Mouse (Mus musculus): ENCODE data around the gene Ndufv3. TPM values are rescaled to one million over a fixed set of nuclear protein-coding genes. Genes with fewer than 3 reads are reported as not detected.
"Not testable (repeated sequence)": the region's sequence is repeated elsewhere in the genome, so short reads cannot be mapped to it uniquely, and the experiment has no call there.

Ndufv3 gene
- polyA plus RNA-seq, 1 experiment, result 1,109 TPM

DNA sequence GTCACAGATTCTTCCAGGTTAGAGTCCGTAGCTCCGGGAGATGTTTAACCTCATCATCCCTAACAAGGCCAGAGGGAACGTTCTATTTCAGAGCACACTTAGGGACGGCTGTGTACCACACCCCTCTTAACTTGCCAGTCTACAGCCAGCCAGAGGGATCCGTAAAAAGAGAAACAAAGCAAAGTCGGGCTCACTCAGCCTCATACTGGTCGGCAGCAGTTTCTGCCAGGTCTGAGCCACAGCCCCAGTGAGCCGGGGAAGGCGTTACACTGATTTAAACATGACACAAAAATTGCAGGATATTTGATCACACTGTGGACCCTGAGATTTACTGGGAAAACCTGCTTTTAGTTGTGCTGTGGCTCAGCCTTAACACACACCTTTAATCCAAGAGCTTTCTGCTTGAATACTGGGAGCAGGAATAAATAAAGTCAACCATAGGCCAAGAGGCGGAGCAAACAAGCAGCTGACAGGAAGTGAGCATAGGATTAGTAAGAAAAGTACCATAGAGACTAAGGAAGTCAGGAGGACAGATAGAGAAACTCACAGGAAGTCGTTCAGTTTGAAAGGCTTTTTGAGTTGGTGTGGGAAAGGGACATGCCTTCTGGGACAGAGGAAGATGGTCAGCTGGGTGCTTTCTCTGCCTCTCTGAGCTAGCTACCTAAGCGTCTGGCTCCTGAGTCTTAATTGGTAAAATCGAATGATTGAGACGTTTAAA, 11.7 kb downstream of the Ndufv3 start:
- H3K4me3 ChIP-seq (ENCODE audit: insufficient read depth, low read depth, low read length), result no peak overlapping the region
- no peak overlapping the region for H3K27ac ChIP-seq (replicated peaks; ENCODE audit: low read depth, low read length)
- peaks cover 4% of the 10 kb centered on the region; the same call in 1 of the 2 replicates for H3K4me1 ChIP-seq (ENCODE audit: control insufficient read depth, insufficient read depth, insufficient read length, low read length)

DNA sequence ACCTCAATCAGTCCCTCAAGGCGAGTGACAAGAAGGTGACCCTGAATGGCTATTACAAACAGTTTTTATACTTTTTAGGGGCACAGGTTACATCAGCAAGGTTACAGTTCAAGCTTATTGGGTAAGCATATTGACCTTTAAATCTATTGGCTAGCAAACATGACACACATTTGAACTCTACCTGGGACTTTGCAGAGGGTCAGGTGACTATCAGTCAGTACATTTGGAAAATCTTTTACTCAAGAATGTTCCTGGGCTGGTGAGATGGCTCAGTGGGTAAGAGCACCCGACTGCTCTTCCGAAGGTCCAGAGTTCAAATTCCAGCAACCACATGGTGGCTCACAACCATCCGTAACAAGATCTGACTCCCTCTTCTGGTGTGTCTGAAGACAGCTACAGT, 12.4 kb downstream of the Ndufv3 start:
- H3K27ac ChIP-seq (replicated peaks; ENCODE audit: low read depth, low read length); H3K4me1 ChIP-seq (ENCODE audit: control insufficient read depth, insufficient read depth, insufficient read length, low read length); H3K4me3 ChIP-seq (ENCODE audit: insufficient read depth, low read depth, low read length): not testable (repeated sequence)

DNA sequence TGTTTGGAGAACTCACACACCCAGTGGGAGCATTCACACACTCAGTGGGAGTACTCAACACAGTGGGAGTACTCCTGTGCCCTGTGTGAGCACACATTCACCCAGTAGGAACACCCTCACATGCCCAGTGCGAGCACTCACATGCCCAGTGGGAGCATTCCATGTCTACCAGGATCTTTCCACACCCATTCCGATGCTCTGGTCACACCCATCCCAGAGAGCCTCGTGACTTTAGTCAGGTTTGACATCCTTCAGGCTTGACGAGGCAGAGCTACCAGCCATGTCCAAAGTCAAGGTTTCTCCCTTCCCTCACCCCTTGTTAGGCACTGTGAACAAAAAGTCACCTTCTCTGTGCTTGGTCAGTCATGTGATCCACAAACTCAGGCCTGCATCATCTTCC, 15.4 kb downstream of the Ndufv3 start:
- no peak overlapping the region for H3K4me3 ChIP-seq (ENCODE audit: insufficient read depth, low read depth, low read length)
- H3K4me1 ChIP-seq (ENCODE audit: control insufficient read depth, insufficient read depth, insufficient read length, low read length), result peaks cover 4% of the 10 kb centered on the region; the same call in 1 of the 2 replicates
- H3K27ac ChIP-seq (replicated peaks; ENCODE audit: low read depth, low read length), result no peak overlapping the region

DNA sequence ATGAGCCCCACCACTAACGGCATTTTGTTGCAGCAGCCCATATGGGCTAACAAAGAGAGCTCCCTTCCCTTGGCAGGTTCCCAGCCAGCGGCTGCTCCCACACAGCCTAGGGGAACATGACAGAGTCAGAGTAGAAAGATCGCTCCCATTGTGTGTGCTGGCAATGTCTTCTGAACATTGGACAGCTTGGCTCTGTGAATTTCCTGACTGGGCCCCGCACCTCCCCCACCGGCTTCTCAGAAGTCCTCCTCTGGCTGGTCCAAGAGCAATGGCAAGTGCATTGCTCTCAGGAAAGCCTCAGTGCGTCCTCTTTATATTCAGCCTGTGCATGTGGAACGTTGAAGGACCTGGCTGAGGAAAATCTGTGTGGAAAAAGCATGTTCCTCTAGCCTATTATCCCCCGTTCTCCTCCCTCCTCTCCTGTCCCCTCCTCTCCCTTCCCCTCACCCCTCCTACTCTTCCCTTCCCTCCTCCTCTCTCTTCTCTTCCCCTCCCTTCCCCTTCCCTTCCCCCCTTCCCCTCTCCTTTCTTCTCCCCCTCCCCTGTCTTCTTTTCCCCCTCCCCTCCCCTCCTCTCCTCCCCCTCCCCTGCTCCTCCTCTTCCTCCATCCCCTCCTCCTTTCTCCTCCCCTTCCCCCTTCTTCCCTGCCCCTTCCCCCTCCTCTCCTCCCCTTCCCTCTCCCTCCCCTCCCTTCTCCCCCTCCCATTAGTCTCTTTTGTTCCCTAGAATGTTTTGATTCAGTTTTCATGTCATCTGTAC, 16.1 kb downstream of the Ndufv3 start:
- H3K4me1 ChIP-seq (ENCODE audit: control insufficient read depth, insufficient read depth, insufficient read length, low read length), result peaks cover 4% of the 10 kb centered on the region; the same call in 1 of the 2 replicates
- no peak overlapping the region for H3K27ac ChIP-seq (replicated peaks; ENCODE audit: low read depth, low read length)
- no peak overlapping the region for H3K4me3 ChIP-seq (ENCODE audit: insufficient read depth, low read depth, low read length)

DNA sequence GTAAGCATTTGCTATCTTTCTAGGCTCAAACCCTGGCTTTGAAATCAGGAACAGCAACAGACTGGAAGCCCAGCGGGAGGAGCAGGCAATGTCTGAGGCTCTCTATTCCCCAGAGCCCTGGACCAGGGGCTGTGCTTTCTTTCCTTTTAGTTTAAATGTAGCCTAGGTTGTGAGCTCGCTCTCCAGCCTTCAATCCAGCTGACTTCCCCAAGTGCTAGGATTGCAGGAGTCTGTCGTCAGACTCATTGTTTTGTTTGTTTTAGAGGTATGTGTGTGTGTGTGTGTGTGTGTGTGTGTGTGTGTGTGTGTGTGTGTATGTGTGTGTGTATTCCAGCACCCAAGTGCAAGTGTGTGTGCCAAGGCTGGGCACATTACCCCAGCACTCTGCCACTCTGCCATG, 20.2 kb downstream of the Ndufv3 start:
- H3K4me1 ChIP-seq (ENCODE audit: control insufficient read depth, insufficient read depth, insufficient read length, low read length), result peaks cover 4% of the 10 kb centered on the region; the same call in 1 of the 2 replicates
- H3K27ac ChIP-seq (replicated peaks; ENCODE audit: low read depth, low read length), result no peak overlapping the region
- no peak overlapping the region for H3K4me3 ChIP-seq (ENCODE audit: insufficient read depth, low read depth, low read length)

DNA sequence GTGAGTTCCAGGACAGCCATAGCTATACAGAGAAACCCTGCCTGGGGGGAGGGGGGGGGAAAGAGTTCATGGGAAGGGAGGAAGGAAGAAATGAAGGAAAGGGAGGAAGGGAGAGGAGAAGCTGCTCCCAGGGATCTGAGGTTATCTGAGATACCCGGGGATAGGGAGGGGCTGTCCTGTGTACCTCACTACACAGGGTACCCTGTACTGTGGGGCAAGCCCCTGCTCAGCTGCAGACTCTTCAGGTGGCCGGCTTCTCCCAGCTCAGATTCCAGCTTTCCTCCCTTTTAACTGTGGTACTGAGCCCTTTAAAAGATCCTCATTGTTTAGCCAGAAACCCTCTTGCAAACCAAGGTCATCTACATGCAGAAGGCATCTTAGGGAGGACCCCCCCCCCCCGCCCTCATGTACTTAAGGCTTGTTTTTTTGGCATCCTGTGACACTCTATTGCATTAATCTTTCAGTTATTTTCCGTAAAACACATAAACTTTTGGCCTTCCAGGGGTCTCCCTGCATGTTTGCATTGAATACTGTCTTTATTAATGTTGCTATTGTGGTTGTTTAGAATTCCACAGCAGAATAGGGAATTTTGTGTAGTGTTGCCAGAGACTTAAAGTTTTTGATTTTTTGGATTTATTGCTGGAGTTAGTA, 21.0 kb downstream of the Ndufv3 start:
- Histone ChIP-seq H3K27ac (replicated peaks; ENCODE audit: low read depth, low read length) (no peak overlapping the region), H3K4me1 (ENCODE audit: control insufficient read depth, insufficient read depth, insufficient read length, low read length) (no peaks in the 10 kb centered on the region), H3K4me3 (ENCODE audit: insufficient read depth, low read depth, low read length) (no peak overlapping the region)

DNA sequence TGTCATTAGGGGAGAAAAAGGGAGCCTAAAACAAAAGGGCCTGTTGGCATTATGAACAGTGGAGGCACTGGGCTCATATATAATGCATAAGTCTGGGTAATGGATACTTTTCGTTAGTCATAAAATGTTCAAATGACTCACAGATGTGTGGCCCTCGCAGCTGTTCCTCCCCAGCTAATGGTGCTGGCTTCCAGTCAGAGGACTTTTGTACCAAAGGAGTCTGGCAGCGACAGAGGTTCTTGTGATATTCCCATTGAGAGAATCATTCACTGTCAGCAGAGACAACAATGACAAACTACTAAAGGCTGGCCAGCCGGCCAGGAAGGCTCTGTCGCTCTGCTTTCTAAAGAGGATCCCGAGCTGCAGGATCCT, 21.5 kb downstream of the Ndufv3 start:
- Histone ChIP-seq H3K4me3 (ENCODE audit: insufficient read depth, low read depth, low read length) (no peak overlapping the region), H3K27ac (replicated peaks; ENCODE audit: low read depth, low read length) (no peak overlapping the region), H3K4me1 (ENCODE audit: control insufficient read depth, insufficient read depth, insufficient read length, low read length) (no peaks in the 10 kb centered on the region)

DNA sequence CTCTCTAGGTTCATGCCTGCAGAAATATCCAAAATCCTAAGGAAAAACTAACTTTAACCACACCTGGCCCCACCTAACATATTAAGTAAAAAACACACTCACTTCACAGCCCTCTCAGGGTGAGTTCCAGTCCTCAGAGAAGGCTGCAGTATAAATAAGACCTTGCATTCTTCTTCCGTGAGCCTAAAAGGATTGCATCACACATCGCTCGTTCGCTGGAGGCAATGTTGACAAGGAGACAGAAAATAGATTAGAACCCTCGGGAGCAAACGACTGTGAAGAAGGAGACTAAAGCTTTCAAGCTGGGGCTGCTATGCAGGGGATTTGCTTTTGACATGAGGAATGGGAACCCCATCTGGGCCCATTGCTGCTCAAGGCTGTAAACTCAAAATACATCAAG, 23.7 kb downstream of the Ndufv3 start:
- no peaks in the 10 kb centered on the region for H3K4me1 ChIP-seq (ENCODE audit: control insufficient read depth, insufficient read depth, insufficient read length, low read length)
- no peak overlapping the region for H3K4me3 ChIP-seq (ENCODE audit: insufficient read depth, low read depth, low read length)
- no peak overlapping the region for H3K27ac ChIP-seq (replicated peaks; ENCODE audit: low read depth, low read length)

DNA sequence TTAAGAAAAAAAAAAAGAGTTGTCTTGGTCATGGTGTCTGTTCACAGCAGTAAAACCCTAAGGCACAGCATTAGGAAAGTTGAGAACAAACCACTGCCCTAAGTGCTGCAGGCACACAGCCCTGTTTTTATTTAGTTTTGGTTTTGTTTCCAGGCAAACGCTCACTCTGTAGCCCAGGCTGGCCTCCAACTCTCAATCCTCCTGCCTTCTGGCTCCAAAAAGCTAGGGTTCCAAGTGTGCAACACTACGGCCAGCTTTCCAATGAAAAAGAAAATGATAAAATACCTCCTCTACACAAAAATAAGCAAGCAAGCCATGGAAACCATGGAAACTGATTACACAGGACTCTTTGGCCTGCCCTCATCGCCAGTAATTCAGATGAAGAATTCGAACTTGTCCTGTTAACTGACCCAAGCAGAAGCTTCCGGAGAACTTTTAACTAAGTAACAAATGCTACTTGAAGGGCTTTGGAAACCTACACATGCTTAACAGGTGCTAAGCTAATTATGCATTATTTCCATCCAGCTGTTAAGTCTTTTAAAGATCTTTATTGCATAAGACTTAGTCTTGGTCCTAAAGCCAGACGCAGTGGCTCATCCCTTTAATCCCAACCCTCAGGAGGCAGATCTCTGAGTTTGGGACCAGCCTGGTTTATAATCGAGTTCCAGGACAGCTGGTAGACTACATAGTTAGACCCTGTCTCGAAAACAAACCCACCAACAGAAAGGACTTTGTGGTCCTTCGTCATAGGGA, 26.7 kb downstream of the Ndufv3 start:
- no peak overlapping the region for H3K27ac ChIP-seq (replicated peaks; ENCODE audit: low read depth, low read length)
- no peaks in the 10 kb centered on the region for H3K4me1 ChIP-seq (ENCODE audit: control insufficient read depth, insufficient read depth, insufficient read length, low read length)
- no peak overlapping the region for H3K4me3 ChIP-seq (ENCODE audit: insufficient read depth, low read depth, low read length)

DNA sequence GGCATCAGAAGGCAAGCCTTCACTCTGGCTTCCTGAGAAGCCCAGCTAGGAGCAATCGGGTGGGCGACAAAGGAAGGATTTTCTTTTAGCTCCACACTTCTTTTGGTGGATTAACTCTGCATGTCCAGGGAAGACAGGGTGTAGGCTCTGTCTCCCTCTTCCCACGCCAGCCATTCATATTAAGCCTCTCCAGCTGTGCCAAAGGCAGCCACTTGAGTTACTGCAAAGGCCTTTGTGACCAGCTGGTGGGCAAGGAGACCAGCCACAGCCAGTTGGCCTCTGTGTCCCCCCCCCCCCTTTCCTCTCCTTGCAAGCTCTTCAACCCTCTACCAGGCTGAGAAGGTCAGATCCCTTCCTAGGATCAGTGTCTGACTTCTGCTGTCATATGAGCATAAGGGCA, 28.1 kb downstream of the Ndufv3 start:
- H3K4me1 ChIP-seq (ENCODE audit: control insufficient read depth, insufficient read depth, insufficient read length, low read length), result no peaks in the 10 kb centered on the region
- H3K4me3 ChIP-seq (ENCODE audit: insufficient read depth, low read depth, low read length), result no peak overlapping the region
- H3K27ac ChIP-seq (replicated peaks; ENCODE audit: low read depth, low read length), result no peak overlapping the region

DNA sequence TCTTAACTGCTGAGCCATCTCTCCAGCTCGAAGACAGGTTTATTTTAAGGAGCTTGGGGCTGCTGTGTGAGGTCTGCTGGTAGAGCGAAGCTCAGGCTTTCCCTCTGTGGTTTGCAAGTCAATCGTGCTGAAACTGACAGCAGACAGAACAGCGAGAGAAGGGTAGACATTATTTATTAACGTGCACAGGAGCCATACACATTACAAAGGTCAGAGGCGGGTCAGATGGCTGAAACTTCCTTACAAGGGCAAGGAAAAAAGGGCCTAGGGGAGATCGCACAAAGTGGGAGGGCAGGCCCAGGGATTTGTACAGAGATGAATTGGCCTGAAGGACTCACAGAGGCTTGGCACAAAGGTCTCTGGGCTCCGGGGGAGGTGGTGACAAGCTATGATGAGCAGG, 29.5 kb downstream of the Ndufv3 start:
- Histone ChIP-seq H3K27ac (replicated peaks; ENCODE audit: low read depth, low read length) (no peak overlapping the region), H3K4me3 (ENCODE audit: insufficient read depth, low read depth, low read length) (no peak overlapping the region), H3K4me1 (ENCODE audit: control insufficient read depth, insufficient read depth, insufficient read length, low read length) (no peaks in the 10 kb centered on the region)

DNA sequence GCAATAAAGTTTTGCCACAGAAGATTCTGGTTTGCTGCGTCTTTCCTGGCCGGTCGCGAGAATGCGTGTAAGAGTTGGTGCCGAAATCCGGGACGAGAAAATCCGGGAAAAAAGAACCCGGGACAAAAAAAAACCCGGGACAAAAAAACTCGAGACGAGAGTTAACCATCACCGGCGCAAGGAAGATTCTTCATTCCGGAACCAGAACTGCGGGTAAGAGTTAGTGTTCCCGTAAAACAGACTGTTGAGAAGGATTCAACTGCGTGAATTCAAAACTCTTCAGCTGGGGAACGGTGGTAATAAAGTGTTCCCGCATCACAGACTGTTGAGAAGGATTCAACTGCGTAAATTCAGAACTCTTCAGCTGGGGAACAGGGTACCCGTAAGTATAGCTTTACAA, 32.7 kb downstream of the Ndufv3 start:
- H3K4me1 ChIP-seq (ENCODE audit: control insufficient read depth, insufficient read depth, insufficient read length, low read length); H3K27ac ChIP-seq (replicated peaks; ENCODE audit: low read depth, low read length); H3K4me3 ChIP-seq (ENCODE audit: insufficient read depth, low read depth, low read length): not testable (repeated sequence)

DNA sequence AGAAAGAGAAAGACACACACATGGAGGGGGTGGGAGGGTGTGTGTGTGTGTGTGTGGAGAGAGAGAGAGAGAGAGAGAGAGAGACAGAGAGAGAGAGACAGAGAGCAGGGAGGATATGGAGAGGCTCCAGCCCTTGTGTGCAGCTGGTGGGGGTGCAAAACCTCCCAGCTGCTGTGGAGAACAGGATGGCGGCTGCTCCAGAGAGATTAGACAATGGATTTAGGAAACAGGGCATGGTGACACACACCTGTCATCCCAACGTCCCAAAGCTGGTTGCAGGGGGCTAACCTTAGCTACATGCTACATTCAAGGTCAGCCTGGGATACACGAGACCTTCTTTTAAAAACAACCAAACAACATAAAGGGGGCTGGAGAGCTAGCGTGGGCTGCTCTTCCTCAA, 36.3 kb downstream of the Ndufv3 start:
- no peaks in the 10 kb centered on the region; the same call in 1 of the 2 replicates for H3K4me1 ChIP-seq (ENCODE audit: control insufficient read depth, insufficient read depth, insufficient read length, low read length)
- no peak overlapping the region for H3K27ac ChIP-seq (replicated peaks; ENCODE audit: low read depth, low read length)
- no peak overlapping the region for H3K4me3 ChIP-seq (ENCODE audit: insufficient read depth, low read depth, low read length)

DNA sequence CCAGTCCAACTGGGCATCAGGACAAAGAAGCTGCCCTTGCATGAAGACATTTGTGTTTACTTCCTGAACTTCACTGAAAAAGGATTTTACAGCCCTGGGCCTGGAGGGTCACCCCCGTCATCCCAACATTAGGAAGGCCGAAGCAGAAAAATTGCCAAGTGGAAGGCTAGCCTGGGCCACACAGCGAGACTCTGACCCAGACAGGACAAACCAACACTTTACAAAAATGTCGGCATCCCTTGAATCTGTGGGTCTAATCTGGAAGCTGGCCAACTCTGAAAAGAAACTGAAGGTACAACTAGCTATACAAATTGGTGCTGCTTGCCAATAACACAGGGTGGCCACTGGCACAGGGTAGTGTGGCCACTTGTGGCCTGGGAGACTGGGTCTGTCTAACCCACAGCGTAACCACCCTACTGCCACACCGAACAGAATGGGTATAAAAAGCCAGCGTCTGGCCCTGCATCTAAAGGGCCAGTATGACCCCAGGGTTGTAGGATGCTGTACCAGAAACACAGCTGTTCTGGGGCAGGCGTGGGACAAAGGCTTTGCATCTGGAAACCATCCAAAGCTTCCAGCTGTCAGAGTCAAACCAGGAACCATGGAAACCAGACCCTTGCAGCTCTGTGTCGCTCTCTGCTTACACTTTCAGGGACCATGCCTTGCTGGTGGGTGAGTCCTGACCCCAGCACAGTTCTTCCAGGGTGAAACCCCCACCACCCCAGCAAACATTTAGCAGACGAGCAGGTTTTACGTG, 37.4 kb downstream of the Ndufv3 start:
- Histone ChIP-seq H3K27ac (replicated peaks; ENCODE audit: low read depth, low read length) (0 out of 2 replicates have a peak overlapping the region, but pooled peaks have one; percentile 1), H3K4me1 (ENCODE audit: control insufficient read depth, insufficient read depth, insufficient read length, low read length) (no peaks in the 10 kb centered on the region; the same call in 1 of the 2 replicates), H3K4me3 (ENCODE audit: insufficient read depth, low read depth, low read length) (peak overlapping the region; percentile 13)

Measured in brown adipose tissue, adult 24 weeks (tissue).